Mouse (Mus musculus): ENCODE results near the gene Pald1.

The Pald1 gene

GRCm38 (mm10) chr10:61383021-61383714 lies at the start of gene Pald1:
TSS of gene Pald1 (minus strand) at chr10:61383530.
- peak; percentile 58 for DNase-seq

- DNase-seq, result peak; percentile 88
Measured at GRCm38 (mm10) chr10:61431375-61431774, 48.0 kb upstream of the Pald1 start.

- DNase-seq, result no peak
Measured at GRCm38 (mm10) chr10:61429043-61429442, 45.7 kb upstream of the Pald1 start.

- DNase-seq, result no peak
Measured at GRCm38 (mm10) chr10:61428416-61428815, 45.1 kb upstream of the Pald1 start.

GRCm38 (mm10) chr10:61427951-61428350 lies 44.6 kb upstream of the Pald1 start:
- no peak for DNase-seq

- DNase-seq, result no peak
Measured at GRCm38 (mm10) chr10:61426251-61426757, 43.0 kb upstream of the Pald1 start.

GRCm38 (mm10) chr10:61425047-61425446 lies 41.7 kb upstream of the Pald1 start:
- DNase-seq, result no peak

GRCm38 (mm10) chr10:61424500-61424899 lies 41.2 kb upstream of the Pald1 start:
- no peak for DNase-seq

- no peak for DNase-seq
Measured at GRCm38 (mm10) chr10:61423289-61423688, 40.0 kb upstream of the Pald1 start.

GRCm38 (mm10) chr10:61422861-61423260 lies 39.5 kb upstream of the Pald1 start:
- DNase-seq, result no peak

- no peak for DNase-seq
Measured at GRCm38 (mm10) chr10:61420011-61420410, 36.7 kb upstream of the Pald1 start.

- DNase-seq, result no peak
Measured at GRCm38 (mm10) chr10:61419146-61419545, 35.8 kb upstream of the Pald1 start.

- DNase-seq, result no peak
Measured at GRCm38 (mm10) chr10:61418131-61418900, 35.0 kb upstream of the Pald1 start.

GRCm38 (mm10) chr10:61417672-61418071 lies 34.3 kb upstream of the Pald1 start, which contains the start of gene Nodal:
TSS of gene Nodal (plus strand) at chr10:61417972.
- no peak for DNase-seq

GRCm38 (mm10) chr10:61417046-61417445 lies 33.7 kb upstream of the Pald1 start:
- no peak for DNase-seq

- no peak for DNase-seq
Measured at GRCm38 (mm10) chr10:61416561-61416960, 33.2 kb upstream of the Pald1 start.

GRCm38 (mm10) chr10:61415890-61416289 lies 32.6 kb upstream of the Pald1 start:
- no peak for DNase-seq

GRCm38 (mm10) chr10:61415240-61415639 lies 31.9 kb upstream of the Pald1 start:
- no peak for DNase-seq

- no peak for DNase-seq
Measured at GRCm38 (mm10) chr10:61412910-61413625, 29.7 kb upstream of the Pald1 start.

GRCm38 (mm10) chr10:61410193-61410592 lies 26.9 kb upstream of the Pald1 start:
- no peak for DNase-seq

- DNase-seq, result no peak
Measured at GRCm38 (mm10) chr10:61409776-61410175, 26.4 kb upstream of the Pald1 start.

- no peak for DNase-seq
Measured at GRCm38 (mm10) chr10:61405958-61406357, 22.6 kb upstream of the Pald1 start.

GRCm38 (mm10) chr10:61402911-61403310 lies 19.6 kb upstream of the Pald1 start:
- no peak for DNase-seq

All from right cerebral cortex, adult 18-20 months (tissue).